Mouse (Mus musculus) heart, postnatal 0 days (tissue): ENCODE results near the gene Polr3a. TPM values are rescaled to one million over a fixed set of nuclear protein-coding genes. Genes with fewer than 3 reads are reported as not detected.

ENCODE experiments used
- ATAC-seq: fragments of 200-750 bp; cut with Nextera tagmentation; 2 replicates; pipeline ENCODE4 v1.8.0; 2017; ENCODE audit warnings: low read depth, moderate number of reproducible peaks, moderate library complexity; ENCODE audit not compliant: insufficient read depth
- DNase-seq: peaks from one replicate; pipeline ENCODE4 v3.0.0-alpha.2; 2016; ENCODE audit warnings: low spot score
- H3K27ac ChIP-seq: fragments of 300-500 bp; sonication (generic); 2 replicates; pipeline ENCODE4 v1.5.1; 2014; ENCODE audit warnings: low read depth, mild to moderate bottlenecking
- H3K27me3 ChIP-seq: fragments of 300-500 bp; sonication (generic); 2 replicates; pipeline ENCODE4 v1.6.1; 2014; ENCODE audit warnings: low read length, mixed read lengths; ENCODE audit not compliant: control insufficient read depth, insufficient read depth
- H3K36me3 ChIP-seq: fragments of 300-500 bp; sonication (generic); replicated peaks from 2 replicates; pipeline ENCODE4 v1.6.1; 2014; ENCODE audit warnings: low read length, mixed read lengths; ENCODE audit not compliant: control insufficient read depth, insufficient read depth
- H3K4me1 ChIP-seq: fragments of 300-500 bp; sonication (generic); 2 replicates; pipeline ENCODE4 v1.6.1; 2014; ENCODE audit warnings: antibody characterized with exemption; ENCODE audit not compliant: control insufficient read depth, insufficient read depth
- H3K4me2 ChIP-seq: fragments of 300-500 bp; sonication (generic); 2 replicates; pipeline ENCODE4 v1.6.1; 2014; ENCODE audit warnings: low read depth, mild to moderate bottlenecking, low read length, moderate library complexity
- H3K4me3 ChIP-seq: fragments of 300-500 bp; sonication (generic); 2 replicates; pipeline ENCODE4 v1.5.1; 2014; ENCODE audit warnings: low read depth, low read length
- H3K9ac ChIP-seq: fragments of 300-500 bp; sonication (generic); replicated peaks from 2 replicates; pipeline ENCODE4 v1.6.1; 2014; ENCODE audit warnings: low read depth, low read length, mixed read lengths
- H3K9me3 ChIP-seq: fragments of 300-500 bp; sonication (generic); replicated peaks from 2 replicates; pipeline ENCODE4 v1.6.1; 2016; ENCODE audit warnings: low read length; ENCODE audit not compliant: control insufficient read depth
- CTCF ChIP-seq: IDR thresholded peaks from 2 replicates; pipeline ENCODE4 v1.5.1; 2016; ENCODE audit warnings: antibody characterized with exemption, control low read depth, low read depth
- EP300 ChIP-seq: IDR thresholded peaks from 2 replicates; pipeline ENCODE4 v1.6.1; 2016; ENCODE audit warnings: antibody characterized with exemption, low read depth
- WGBS: fragments of 180-500 bp; shearing (Covaris S2); extraction: QIAGEN DNeasy Blood & Tissue Kit; methylation state at CpG from one replicate; pipeline ENCODE4 v1.1.7; 2014; 5-methylcytosine and 5-hydroxymethylcytosine counted together
- polyA plus RNA-seq: library from polyadenylated mRNA; unstranded; fragments of >200 nt; fragmentation: Nextera tagmentation; extraction: Ambion mirVana; gene quantifications from 2 replicates; pipeline ENCODE4 v1.2.1, GENCODE M21; 2015
- total RNA-seq: library from RNA; depleted of rRNA; stranded (reverse); fragments of >200 nt; gene quantifications from 2 replicates; pipeline ENCODE4 v1.2.3, GENCODE M21; 2014; ENCODE audit warnings: low replicate concordance

Polr3a gene
- total and polyA plus RNA-seq, 2 experiments from 2014 or later, result 5.3 to 23.1 TPM

DNA sequence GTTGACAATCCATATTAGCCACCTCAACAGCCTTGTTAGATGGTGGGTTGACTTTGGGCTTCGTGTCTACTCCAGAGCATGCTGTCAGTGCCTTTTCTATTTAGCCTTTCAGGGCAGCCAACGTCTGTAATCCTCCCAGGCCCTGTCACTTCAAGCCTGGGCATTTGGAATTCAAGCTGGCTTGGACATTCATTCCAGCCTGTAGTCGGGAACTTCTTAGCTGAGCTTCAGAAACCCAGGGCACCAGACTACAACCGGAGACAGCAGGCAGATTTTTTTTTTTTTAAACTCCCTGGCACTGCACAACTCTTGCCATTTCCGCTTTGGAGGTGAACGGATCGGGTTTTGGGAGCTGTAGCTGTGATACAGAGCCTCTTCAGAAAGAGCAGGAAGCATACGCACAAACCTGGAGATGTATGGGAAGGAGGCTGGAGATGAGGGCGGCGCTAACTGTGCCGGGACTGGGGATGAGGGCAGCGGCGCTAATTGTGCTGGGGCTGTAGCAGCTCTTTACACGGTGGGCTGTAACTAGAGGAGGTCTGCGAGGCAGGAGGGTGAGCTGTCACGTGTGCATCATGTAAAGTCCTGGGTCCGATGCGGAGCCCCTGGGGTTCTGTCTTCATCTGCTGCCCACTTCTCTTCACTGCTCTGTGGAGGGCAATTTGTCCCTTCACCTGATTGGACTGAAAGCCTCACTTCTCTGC, 21.4 kb upstream of the Polr3a start:
- Histone ChIP-seq H3K36me3 (no peaks in the 10 kb centered on the region), H3K9ac (no peak overlapping the region), H3K27me3 (no peaks in the 10 kb centered on the region), H3K4me2 (peak overlapping the region; percentile 32; the same call in 1 of the 2 replicates), H3K4me1 (peaks cover 9% of the 10 kb centered on the region), H3K4me3 (no peak overlapping the region), H3K9me3 (peaks cover 7% of the 10 kb centered on the region), H3K27ac (no peak overlapping the region)
- 28% methylated on average over 18 of the region's 18 CpGs for WGBS
- DNase-seq (no peak), ATAC-seq (no peak)
- TF ChIP-seq EP300, result no peak
- TF ChIP-seq CTCF, result no peak

DNA sequence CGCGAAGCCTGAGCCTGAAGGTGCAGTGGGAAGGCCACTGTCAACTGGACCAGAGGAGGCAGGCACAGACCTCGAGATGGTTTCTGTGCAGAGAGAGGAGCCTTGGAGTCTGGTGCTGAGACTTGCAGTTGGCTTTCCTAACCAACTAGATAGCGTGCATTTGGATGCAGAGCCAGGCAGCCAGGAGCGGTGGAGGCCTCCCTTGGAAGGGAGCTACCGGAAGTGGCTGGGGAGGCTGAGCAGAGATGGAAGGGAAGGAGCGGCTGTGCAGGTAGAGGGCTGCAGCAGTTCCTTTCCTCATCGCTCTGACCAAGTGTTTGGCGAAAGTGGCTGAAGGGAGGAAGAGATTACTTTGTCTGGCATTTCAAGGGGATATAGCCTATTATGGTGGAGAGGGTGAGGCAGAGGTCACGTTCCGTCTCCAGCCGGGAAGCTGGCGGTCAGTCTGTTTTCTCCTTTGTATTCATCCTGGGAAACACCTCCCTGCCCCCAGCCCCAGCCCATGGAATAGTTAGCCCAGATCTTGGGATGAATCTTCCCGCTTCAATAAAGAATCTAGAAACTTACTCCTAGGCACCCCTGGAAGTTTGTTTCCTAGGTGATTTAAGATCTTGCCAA, 20.7 kb upstream of the Polr3a start:
- DNase-seq, result no peak
- no peak overlapping the region for H3K27ac ChIP-seq
- TF ChIP-seq CTCF, result no peak
- no peak for TF ChIP-seq EP300
- H3K4me2 ChIP-seq, result 0 out of 2 replicates have a peak overlapping the region, but pooled peaks have one; percentile 22
- H3K4me3 ChIP-seq, result no peak overlapping the region
- peaks cover 7% of the 10 kb centered on the region for H3K9me3 ChIP-seq
- H3K9ac ChIP-seq, result no peak overlapping the region
- H3K4me1 ChIP-seq, result peaks cover 9% of the 10 kb centered on the region
- no peaks in the 10 kb centered on the region for H3K27me3 ChIP-seq
- 0 out of 2 replicates have a peak, but pooled peaks have one; percentile 30 for ATAC-seq
- H3K36me3 ChIP-seq, result no peaks in the 10 kb centered on the region
- 29% methylated on average over 14 of the region's 14 CpGs for WGBS

DNA sequence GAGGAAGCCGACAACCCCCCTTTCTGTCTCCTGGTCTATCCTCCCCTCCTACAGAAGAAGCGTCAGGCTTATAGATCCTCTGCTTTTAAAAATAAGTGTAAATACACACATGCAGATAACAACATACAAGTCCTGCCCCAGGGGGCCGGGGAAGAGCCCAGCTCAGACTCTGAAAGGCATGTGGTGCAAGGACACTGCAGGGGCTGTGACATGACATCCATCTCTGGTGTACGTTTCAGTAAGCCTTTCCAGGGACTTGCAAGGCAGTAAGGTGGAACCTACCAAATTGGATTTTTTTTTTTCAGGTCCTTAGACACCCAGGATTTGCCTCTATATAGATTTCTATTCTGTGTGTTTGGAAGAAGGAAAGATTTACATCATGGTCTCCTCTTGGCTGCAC, 14.4 kb upstream of the Polr3a start:
- no peak overlapping the region for H3K4me3 ChIP-seq
- no peak for TF ChIP-seq EP300
- no peak for TF ChIP-seq CTCF
- no peak overlapping the region for H3K4me2 ChIP-seq
- no peaks in the 10 kb centered on the region for H3K9me3 ChIP-seq
- WGBS, result 62% methylated on average over 4 of the region's 4 CpGs
- no peak for DNase-seq
- H3K27ac ChIP-seq, result no peak overlapping the region; the same call in 1 of the 2 replicates
- H3K4me1 ChIP-seq, result no peaks in the 10 kb centered on the region
- H3K36me3 ChIP-seq, result peaks cover 29% of the 10 kb centered on the region
- H3K9ac ChIP-seq, result no peak overlapping the region
- no peak for ATAC-seq
- H3K27me3 ChIP-seq, result no peaks in the 10 kb centered on the region

DNA sequence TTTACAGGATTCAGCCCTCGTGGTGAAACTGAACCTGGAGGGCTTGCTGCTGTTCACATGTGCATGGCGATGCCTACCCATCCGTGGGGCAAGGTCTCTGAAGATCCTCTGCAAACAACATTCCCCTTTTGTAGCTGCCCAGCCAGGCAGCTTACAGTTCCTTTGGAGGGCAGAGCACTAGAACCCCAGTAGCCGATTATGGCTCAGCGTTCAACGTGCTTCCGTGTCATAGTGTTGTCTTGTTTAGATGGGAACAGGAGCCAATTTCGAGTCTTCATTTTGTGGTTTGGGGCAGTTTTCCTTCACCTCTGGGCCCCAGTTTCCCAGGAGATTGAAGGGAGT, 14.0 kb upstream of the Polr3a start:
- ATAC-seq (no peak; the same call in 1 of the 2 replicates), DNase-seq (no peak)
- TF ChIP-seq CTCF (no peak), EP300 (no peak)
- Histone ChIP-seq H3K4me2 (peak overlapping the region; percentile 28), H3K4me1 (no peaks in the 10 kb centered on the region), H3K9me3 (no peaks in the 10 kb centered on the region), H3K27me3 (no peaks in the 10 kb centered on the region), H3K36me3 (peaks cover 33% of the 10 kb centered on the region), H3K4me3 (no peak overlapping the region), H3K9ac (no peak overlapping the region), H3K27ac (peak overlapping the region; percentile 10; the same call in 1 of the 2 replicates)
- WGBS, result 13% methylated on average over 8 of the region's 8 CpGs

DNA sequence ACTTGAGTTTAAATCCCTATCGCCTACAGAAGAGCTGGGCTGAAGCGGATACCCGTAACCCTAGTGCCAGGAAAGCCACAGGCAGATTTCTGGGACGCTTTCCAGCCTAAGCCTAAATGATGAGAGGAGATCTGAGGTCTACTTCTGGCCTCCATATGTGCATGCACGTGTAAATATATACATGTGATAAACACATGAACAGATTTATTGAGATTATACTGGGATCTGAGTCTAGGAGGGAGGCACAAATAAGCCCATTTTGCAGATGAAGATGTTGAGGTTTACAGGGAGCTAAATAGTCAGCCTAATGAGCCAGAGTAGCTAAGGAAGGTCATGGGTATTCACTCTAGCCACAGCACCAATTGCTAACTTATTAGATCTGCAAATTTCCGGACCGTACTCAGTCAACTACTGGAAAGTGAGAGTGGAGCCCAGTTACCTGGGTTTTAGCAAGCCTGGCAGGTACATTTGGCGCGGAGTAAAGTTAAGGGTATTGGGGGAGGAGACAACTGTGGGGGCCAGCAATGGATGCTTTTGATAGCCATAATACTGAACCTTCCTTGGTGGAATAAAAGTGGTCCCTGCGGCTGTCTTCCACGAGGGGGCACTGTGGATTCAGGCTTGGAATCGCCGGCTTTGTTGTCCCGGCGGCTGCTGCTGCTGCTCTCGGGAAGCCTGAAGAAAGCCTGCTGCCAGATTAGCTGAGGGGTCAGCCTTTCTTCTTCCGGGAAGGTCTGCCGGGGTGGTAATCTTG, 13.4 kb upstream of the Polr3a start:
- H3K4me2 ChIP-seq, result peak overlapping the region; percentile 28
- no peak overlapping the region for H3K4me3 ChIP-seq
- H3K9ac ChIP-seq, result no peak overlapping the region
- no peaks in the 10 kb centered on the region for H3K4me1 ChIP-seq
- WGBS, result 19% methylated on average over 18 of the region's 18 CpGs
- H3K9me3 ChIP-seq, result no peaks in the 10 kb centered on the region
- H3K27ac ChIP-seq, result no peak overlapping the region; the same call in 1 of the 2 replicates
- no peak for TF ChIP-seq EP300
- TF ChIP-seq CTCF, result peak; percentile 95
- H3K27me3 ChIP-seq, result no peaks in the 10 kb centered on the region
- DNase-seq (peak; percentile 81), ATAC-seq (peak; percentile 56)
- peaks cover 38% of the 10 kb centered on the region for H3K36me3 ChIP-seq
